Mouse (Mus musculus) MEL (cell line): ENCODE data around the gene Nod1. TPM values are rescaled to one million over a fixed set of nuclear protein-coding genes. Genes with fewer than 3 reads are reported as not detected.
A peak's percentile ranks its signal among the peaks of the same experiment; 100 is the strongest.

ENCODE experiments used
- DNase-seq: peaks from one replicate; pipeline ENCODE4 v3.0.0; 2011; ENCODE audit warnings: low read depth, low spot score
- H3K27ac ChIP-seq: 2 replicates; pipeline ENCODE4 v1.5.1; 2012; ENCODE audit warnings: low read depth, mild to moderate bottlenecking, control low read depth, low read length, moderate library complexity; ENCODE audit not compliant: control insufficient read depth
- H3K27me3 ChIP-seq, 2 experiments: fragments of 150-350 bp in 1 of 2; sonication (generic) in 1 of 2; 2 replicates each; pipeline ENCODE4 v1.6.1; 2012; ENCODE audit warnings: low read length in 2 of 2, mild to moderate bottlenecking in 2 of 2, improper control_type of control experiment in 1 of 2, moderate library complexity in 1 of 2; ENCODE audit not compliant: insufficient read depth in 2 of 2, control insufficient read depth in 1 of 2
- H3K36me3 ChIP-seq, 2 experiments: 2 replicates each; pipeline ENCODE4 v1.6.1; 2012 to 2014; ENCODE audit warnings: low read length in 2 of 2, improper control_type of control experiment in 1 of 2, inconsistent platforms in 1 of 2, mild to moderate bottlenecking in 1 of 2; ENCODE audit not compliant: insufficient read depth in 2 of 2, control insufficient read depth in 1 of 2
- H3K4me1 ChIP-seq, 2 experiments: fragments of 150-350 bp in 1 of 2; sonication (generic) in 1 of 2; 2 replicates each; pipeline ENCODE4 v1.6.1; 2012; ENCODE audit warnings: low read length in 2 of 2, improper control_type of control experiment in 1 of 2, mild to moderate bottlenecking in 1 of 2; ENCODE audit not compliant: insufficient read depth in 2 of 2, control insufficient read depth in 1 of 2
- H3K4me3 ChIP-seq, 2 experiments: fragments of 150-350 bp in 1 of 2; sonication (generic) in 1 of 2; 2 replicates each; pipeline ENCODE4 v1.5.1; 2012; ENCODE audit warnings: low read depth in 2 of 2, low read length in 2 of 2, mild to moderate bottlenecking in 2 of 2, moderate library complexity in 2 of 2, control low read depth in 1 of 2, improper control_type of control experiment in 1 of 2; ENCODE audit not compliant: control insufficient read depth in 1 of 2, insufficient read depth in 1 of 2
- H3K79me2 ChIP-seq: 2 replicates; pipeline ENCODE4 v1.6.1; 2012; ENCODE audit warnings: mild to moderate bottlenecking, low read length, moderate library complexity; ENCODE audit not compliant: control insufficient read depth, poor library complexity, insufficient read depth
- H3K9ac ChIP-seq: 2 replicates; pipeline ENCODE4 v1.6.1; 2012; ENCODE audit warnings: low read depth, mild to moderate bottlenecking, control low read depth, low read length, moderate library complexity; ENCODE audit not compliant: control insufficient read depth, poor library complexity, severe bottlenecking
- H3K9me3 ChIP-seq: fragments of 150-350 bp; sonication (generic); replicated peaks from 2 replicates; pipeline ENCODE4 v1.6.1; 2012; ENCODE audit warnings: mild to moderate bottlenecking, low read length, improper control_type of control experiment, moderate library complexity; ENCODE audit not compliant: insufficient read depth
- CTCF ChIP-seq, 3 experiments: IDR thresholded peaks in 2 of 3; conservative IDR thresholded peaks in 1 of 3; 2 replicates each; pipeline ENCODE4 v1.5.1; 2011 to 2012; ENCODE audit warnings: low read length in 3 of 3, low read depth in 2 of 3, mild to moderate bottlenecking in 2 of 3, improper control_type of control experiment in 1 of 3, inconsistent platforms in 1 of 3, mixed read lengths in 1 of 3, moderate library complexity in 1 of 3; ENCODE audit not compliant: control insufficient read depth in 1 of 3, insufficient read depth in 1 of 3, poor library complexity in 1 of 3, severe bottlenecking in 1 of 3
- ELF1 ChIP-seq: IDR thresholded peaks from 2 replicates; pipeline ENCODE4 v1.6.1; 2014; ENCODE audit warnings: low read depth, mild to moderate bottlenecking, inconsistent platforms, low read length, improper control_type of control experiment, moderate library complexity
- MAFK ChIP-seq: IDR thresholded peaks from 2 replicates; pipeline ENCODE4 v1.6.1; 2011; ENCODE audit warnings: low read depth, mild to moderate bottlenecking, low read length, improper control_type of control experiment, borderline replicate concordance
- MAX ChIP-seq: IDR thresholded peaks from 2 replicates; pipeline ENCODE4 v1.6.1; 2011; ENCODE audit warnings: low read length, improper control_type of control experiment
- MXI1 ChIP-seq: IDR thresholded peaks from 2 replicates; pipeline ENCODE4 v1.6.1; 2011; ENCODE audit warnings: mild to moderate bottlenecking, low read depth, low read length, improper control_type of control experiment
- MYC ChIP-seq: IDR thresholded peaks from 2 replicates; pipeline ENCODE4 v1.6.1; 2011; ENCODE audit warnings: low read depth, mild to moderate bottlenecking, low read length, improper control_type of control experiment, moderate library complexity
- POLR2AphosphoS2 ChIP-seq: IDR thresholded peaks from 2 replicates; pipeline ENCODE4 v1.6.1; 2011; ENCODE audit warnings: low read length, improper control_type of control experiment
- RAD21 ChIP-seq: IDR thresholded peaks from 2 replicates; pipeline ENCODE4 v1.6.1; 2011; ENCODE audit warnings: mild to moderate bottlenecking, low read depth, low read length, improper control_type of control experiment
- SIN3A ChIP-seq: IDR thresholded peaks from 2 replicates; pipeline ENCODE4 v1.6.1; 2012; ENCODE audit warnings: low read length, improper control_type of control experiment, inconsistent platforms
- SMC3 ChIP-seq: IDR thresholded peaks from 2 replicates; pipeline ENCODE4 v1.6.1; 2011; ENCODE audit warnings: low read depth, low read length, improper control_type of control experiment
- UBTF ChIP-seq: IDR thresholded peaks from 2 replicates; pipeline ENCODE4 v1.6.1; 2012; ENCODE audit warnings: low read depth, mild to moderate bottlenecking, inconsistent platforms, low read length, improper control_type of control experiment, moderate library complexity, borderline replicate concordance; ENCODE audit not compliant: insufficient read depth
- USF2 ChIP-seq, 2 experiments: IDR thresholded peaks; 2 replicates each; pipeline ENCODE4 v1.6.1; 2011 to 2012; ENCODE audit warnings: improper control_type of control experiment in 2 of 2, low read length in 2 of 2, borderline replicate concordance in 1 of 2, inconsistent platforms in 1 of 2, low read depth in 1 of 2, mild to moderate bottlenecking in 1 of 2; ENCODE audit not compliant: insufficient read depth in 1 of 2
- ZC3H11A ChIP-seq: IDR thresholded peaks from 2 replicates; pipeline ENCODE4 v1.6.1; 2012; ENCODE audit warnings: low read depth, mild to moderate bottlenecking, inconsistent platforms, low read length, improper control_type of control experiment
- ZKSCAN1 ChIP-seq: IDR thresholded peaks from 2 replicates; pipeline ENCODE4 v1.6.1; 2012; ENCODE audit warnings: low read depth, mild to moderate bottlenecking, inconsistent platforms, low read length, improper control_type of control experiment, moderate library complexity
- ZNF384 ChIP-seq: IDR thresholded peaks from 2 replicates; pipeline ENCODE4 v1.6.1; 2012; ENCODE audit warnings: low read depth, mild to moderate bottlenecking, inconsistent platforms, low read length, improper control_type of control experiment
- polyA plus RNA-seq, 2 experiments: library from polyadenylated mRNA; stranded (reverse) in 1 of 2; unstranded in 1 of 2; fragments of >175 nt in 1 of 2; fragments of >200 nt in 1 of 2; gene quantifications; 2 replicates each; pipeline versions ENCODE4 v1.2.1 to v1.2.4; 2012; ENCODE audit warnings: low replicate concordance in 2 of 2, low read depth in 1 of 2; ENCODE audit not compliant: insufficient read length in 2 of 2, insufficient read depth in 1 of 2, missing spikeins in 1 of 2
- total RNA-seq: library from RNA; depleted of rRNA; stranded (reverse); fragments of 300-350 nt; gene quantifications from 2 replicates; pipeline ENCODE4 v1.2.3, GENCODE M21; 2012

Nod1 gene
- total and polyA plus RNA-seq, 3 experiments = 0.12 to 0.21 TPM; not detected in 1

GRCm38 (mm10) chr6:54917523-54917922 is 54.9 kb downstream of the Nod1 start:
- Histone ChIP-seq H3K27ac (no peak overlapping the region), H3K9ac (no peak overlapping the region), H3K9me3 (no peaks in the 10 kb centered on the region), H3K79me2 (no peaks in the 10 kb centered on the region), H3K36me3 (peaks cover 0 to 6% of the 10 kb centered on the region in 2 experiments; a peak in 2 of 4 replicates), H3K4me1 (peaks cover 0 to 17% of the 10 kb centered on the region in 2 experiments; a peak in 3 of 4 replicates), H3K27me3 (no peaks in the 10 kb centered on the region), H3K4me3 (no peak overlapping the region)
- peak; percentile 49 for DNase-seq
- TF ChIP-seq POLR2AphosphoS2 = no peak
- 0 out of 2 replicates have a peak, but pooled peaks have one; percentile 17 for TF ChIP-seq SIN3A
- no peak for TF ChIP-seq ELF1
- peak; percentile 72 for TF ChIP-seq SMC3
- TF ChIP-seq CTCF (IDR thresholded peaks at IDR 0.05 in 2 of 3, conservative IDR thresholded peaks at IDR 0.05 in 1 of 3; ENCODE audit: control insufficient read depth in 1 of 3, insufficient read depth in 1 of 3, low read depth in 2 of 3, low read length in 3 of 3, poor library complexity in 1 of 3, severe bottlenecking in 1 of 3) = peak; percentile 42 to 76 (median 51); a peak in 5 of 6 replicates
- no peak for TF ChIP-seq USF2 (IDR thresholded peaks at IDR 0.05; ENCODE audit: borderline replicate concordance in 1 of 2, insufficient read depth in 1 of 2, low read depth in 1 of 2, low read length in 2 of 2)
- TF ChIP-seq ZC3H11A = peak; percentile 59
- peak; percentile 14; the same call in 1 of the 2 replicates for TF ChIP-seq MAX
- TF ChIP-seq RAD21 = peak; percentile 76
- TF ChIP-seq MYC = 0 out of 2 replicates have a peak, but pooled peaks have one; percentile 25
- no peak for TF ChIP-seq ZNF384
- TF ChIP-seq MAFK = no peak
- TF ChIP-seq MXI1 = no peak

- Histone ChIP-seq H3K9ac (no peak overlapping the region), H3K27me3 (no peaks in the 10 kb centered on the region), H3K4me1 (peaks cover 0 to 17% of the 10 kb centered on the region in 2 experiments; a peak in 3 of 4 replicates), H3K9me3 (no peaks in the 10 kb centered on the region), H3K79me2 (no peaks in the 10 kb centered on the region), H3K4me3 (no peak overlapping the region), H3K27ac (no peak overlapping the region; the same call in 1 of the 2 replicates), H3K36me3 (peaks cover 0 to 6% of the 10 kb centered on the region in 2 experiments; a peak in 2 of 4 replicates)
- no peak for TF ChIP-seq ZKSCAN1
- no peak for TF ChIP-seq UBTF
- DNase-seq = peak; percentile 19
Measured at GRCm38 (mm10) chr6:54916941-54917340, 55.5 kb downstream of the Nod1 start.
